Mouse (Mus musculus) G1E (cell line): ENCODE data around the gene Rasl10b. TPM values are rescaled to one million over a fixed set of nuclear protein-coding genes. Genes with fewer than 3 reads are reported as not detected.

Experiments
- ATAC-seq: 2 replicates; pipeline ENCODE4 v1.8.0; 2016; ENCODE audit warnings: mild to moderate bottlenecking; ENCODE audit not compliant: insufficient number of reproducible peaks, poor library complexity, low FRiP score, severe bottlenecking; ENCODE audit errors: extremely low read depth
- DNase-seq: peaks from one replicate; pipeline ENCODE4 v3.0.0; 2012; ENCODE audit warnings: low spot score
- H3K27me3 ChIP-seq: 2 replicates; pipeline ENCODE4 v1.6.1; 2012; ENCODE audit warnings: mild to moderate bottlenecking, low read length, inconsistent platforms; ENCODE audit not compliant: insufficient read depth
- H3K36me3 ChIP-seq: replicated peaks from 2 replicates; pipeline ENCODE3; 2012; ENCODE audit warnings: mild to moderate bottlenecking, inconsistent platforms
- H3K4me1 ChIP-seq: 2 replicates; pipeline ENCODE4 v1.6.1; 2012; ENCODE audit warnings: low read depth, low read length, inconsistent platforms, mixed read lengths; ENCODE audit not compliant: insufficient read depth
- H3K4me3 ChIP-seq: 2 replicates; pipeline ENCODE4 v1.5.1; 2012; ENCODE audit warnings: low read depth, mild to moderate bottlenecking, inconsistent platforms, low read length, moderate library complexity, mixed read lengths
- H3K9me3 ChIP-seq: replicated peaks from 2 replicates; pipeline ENCODE4 v1.6.1; 2012; ENCODE audit warnings: inconsistent platforms
- CTCF ChIP-seq: IDR thresholded peaks from 2 replicates; pipeline ENCODE4 v1.5.1; 2012; ENCODE audit warnings: low read depth, low read length, inconsistent platforms, mixed read lengths
- GATA1 ChIP-seq: IDR thresholded peaks from 2 replicates; pipeline ENCODE4 v1.6.1; 2012; ENCODE audit warnings: borderline replicate concordance, low read length, inconsistent platforms, mixed read lengths
- GATA2 ChIP-seq: IDR thresholded peaks from 2 replicates; pipeline ENCODE4 v1.6.1; 2012; ENCODE audit warnings: low read depth, low read length, inconsistent platforms, borderline replicate concordance
- POLR2AphosphoS5 ChIP-seq: IDR thresholded peaks from 2 replicates; pipeline ENCODE4 v1.6.1; 2012; ENCODE audit warnings: low read depth, low read length, inconsistent platforms; ENCODE audit not compliant: insufficient replicate concordance
- TAL1 ChIP-seq: conservative IDR thresholded peaks from 2 replicates; pipeline ENCODE4 v1.6.1; 2012; ENCODE audit warnings: low read depth, low read length, inconsistent platforms, mixed read lengths
- polyA plus RNA-seq: library from polyadenylated mRNA; stranded (reverse); fragments of >175 nt; gene quantifications from 2 replicates; pipeline ENCODE4 v1.2.3, GENCODE M21; 2012
- total RNA-seq, 2 experiments: library from RNA; stranded (forward) in 1 of 2; stranded (reverse) in 1 of 2; fragments of 200-1000 nt in 1 of 2; fragments of >200 nt in 1 of 2; fragmentation: Nextera tagmentation in 1 of 2; gene quantifications; 2 replicates each; pipeline ENCODE4 v1.2.3; 2014 to 2017

The Rasl10b gene
- total and polyA plus RNA-seq, 3 experiments: 0.09 TPM; not detected in 2

DNA sequence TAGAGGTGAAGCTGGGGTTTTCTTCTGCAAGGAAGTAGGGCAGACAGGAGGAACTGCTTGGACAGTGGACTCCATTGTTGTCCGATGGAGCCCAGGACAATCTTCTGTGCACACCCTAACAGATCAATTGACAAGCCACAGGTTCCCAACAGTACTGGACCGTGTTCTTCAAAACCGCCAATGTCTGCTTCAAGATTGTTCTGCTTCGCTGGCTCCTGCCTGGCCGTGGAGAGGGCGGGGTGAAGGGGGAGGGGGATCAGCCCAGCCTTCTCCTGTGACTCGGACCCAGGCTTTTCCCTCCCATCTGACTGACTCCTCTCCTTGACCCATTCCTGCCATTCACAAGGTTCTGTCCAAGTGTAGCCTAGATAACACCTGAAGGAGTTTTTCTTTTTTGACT, 48.3 kb downstream of the Rasl10b start:
- H3K4me3 ChIP-seq: no peak overlapping the region
- no peak for DNase-seq
- peaks cover 27% of the 10 kb centered on the region for H3K27me3 ChIP-seq
- no peak for TF ChIP-seq POLR2AphosphoS5
- no peak for TF ChIP-seq GATA1
- TF ChIP-seq CTCF: no peak
- no peak for TF ChIP-seq GATA2
- no peak for TF ChIP-seq TAL1
- no peaks in the 10 kb centered on the region for H3K36me3 ChIP-seq
- no peak for ATAC-seq
- no peaks in the 10 kb centered on the region for H3K9me3 ChIP-seq
- no peaks in the 10 kb centered on the region for H3K4me1 ChIP-seq

DNA sequence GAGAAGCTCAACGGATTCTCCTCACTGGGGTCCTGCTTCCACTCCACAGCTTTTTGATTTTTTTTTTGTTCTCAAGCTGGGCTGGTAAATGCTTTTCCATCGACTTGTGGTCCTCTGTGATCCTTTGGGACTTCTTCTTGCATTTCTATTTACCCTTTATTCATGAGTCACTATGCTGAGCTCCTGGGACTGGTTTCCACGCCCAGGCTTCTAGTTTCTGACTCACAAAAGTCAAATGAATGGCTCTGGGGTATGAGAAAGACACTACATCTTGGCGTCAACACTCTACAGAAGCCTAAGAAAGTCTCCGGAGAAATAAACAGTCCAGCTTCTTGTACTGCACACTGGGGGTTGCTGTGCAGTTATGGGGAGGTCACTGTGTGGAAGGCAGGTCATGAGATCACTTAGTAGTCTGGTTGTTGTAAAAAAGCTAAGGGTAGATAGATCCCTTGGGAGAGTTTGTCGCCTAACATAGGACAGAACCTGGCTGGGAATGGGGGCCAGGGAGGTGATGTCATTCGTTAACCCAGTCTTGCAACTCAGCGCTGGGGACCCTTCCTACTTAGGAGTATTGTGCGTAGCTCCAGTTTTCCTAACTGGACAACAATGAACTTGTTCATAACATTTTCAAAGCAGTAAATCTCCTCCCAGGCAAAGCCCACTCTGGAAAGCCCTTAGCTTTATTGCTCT, 49.1 kb downstream of the Rasl10b start:
- H3K27me3 ChIP-seq: peaks cover 35% of the 10 kb centered on the region
- H3K4me1 ChIP-seq: no peaks in the 10 kb centered on the region; the same call in 1 of the 2 replicates

DNA sequence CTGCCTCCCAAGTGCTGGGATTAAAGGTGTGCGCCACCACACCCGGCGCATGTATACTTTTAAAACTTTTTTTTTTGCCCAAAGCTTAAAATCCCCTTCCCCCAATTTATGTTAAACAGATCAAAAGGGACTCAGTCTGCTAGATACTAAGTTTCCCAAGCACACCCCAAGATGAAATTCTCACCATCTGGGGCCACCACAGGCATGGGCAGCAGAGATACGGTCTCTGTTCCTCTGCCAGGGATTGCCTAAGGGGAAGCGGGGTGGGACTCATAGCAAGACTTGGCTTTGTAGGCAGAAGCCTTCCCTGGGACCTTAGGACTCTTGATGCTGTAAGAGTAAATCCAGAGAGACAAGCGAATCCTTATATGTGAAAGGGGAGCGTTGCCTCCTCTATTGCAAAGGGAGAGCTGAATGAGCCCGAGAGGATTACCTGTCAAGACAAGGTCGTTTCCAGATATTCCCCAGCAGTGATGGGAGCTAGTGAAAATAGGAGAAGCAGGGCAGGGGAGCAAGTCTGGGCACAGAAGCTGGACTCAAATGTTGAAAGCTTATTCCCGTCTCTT, 52.6 kb downstream of the Rasl10b start:
- ATAC-seq: no peak

More for the DNA sequence above, 49.1 kb downstream of the Rasl10b start:
- DNase-seq (no peak), ATAC-seq (no peak)
- no peak for TF ChIP-seq GATA1
- TF ChIP-seq GATA2: no peak
- no peak for TF ChIP-seq POLR2AphosphoS5
- no peak for TF ChIP-seq CTCF
- no peak for TF ChIP-seq TAL1
- H3K4me3 ChIP-seq: no peak overlapping the region
- H3K36me3 ChIP-seq: no peaks in the 10 kb centered on the region
- H3K9me3 ChIP-seq: no peaks in the 10 kb centered on the region

DNA sequence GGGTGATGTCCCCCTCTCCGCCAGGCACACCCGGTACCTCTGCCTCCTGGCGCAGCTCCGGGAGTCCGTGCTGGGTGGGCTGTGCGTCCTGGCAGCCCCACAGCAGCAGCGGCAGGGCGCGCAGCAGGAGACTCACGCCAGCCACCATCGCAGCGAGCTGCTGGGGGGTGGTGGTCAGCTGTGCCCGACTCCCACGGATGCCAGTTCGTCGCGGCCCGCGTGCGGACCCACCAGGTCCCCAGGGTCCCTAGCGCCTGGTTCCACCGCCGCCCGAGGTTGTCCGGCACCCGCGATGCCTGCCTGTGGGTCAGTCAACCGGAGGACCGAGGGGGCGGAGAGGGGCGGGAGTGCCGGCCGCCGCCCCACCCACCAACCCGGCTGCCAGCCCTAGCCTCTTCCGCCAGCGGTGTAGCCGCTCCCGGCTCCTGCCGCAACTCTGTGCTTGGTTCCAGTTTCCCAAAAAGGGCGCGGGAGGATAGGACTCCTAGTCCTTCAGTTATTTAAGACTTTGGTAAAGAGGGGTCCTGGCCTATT, 53.8 kb downstream of the Rasl10b start, which contains the start of gene Mmp28:
Gene Mmp28 (minus strand): TSS at position 361 of the 534 bp plus-strand sequence.
- DNase-seq (no peak), ATAC-seq (no peak)
- H3K36me3 ChIP-seq: no peaks in the 10 kb centered on the region
- H3K9me3 ChIP-seq: no peaks in the 10 kb centered on the region
- H3K4me3 ChIP-seq: no peak within 1 kb of the TSS
- no peaks in the 10 kb centered on the region; the same call in 1 of the 2 replicates for H3K4me1 ChIP-seq
- H3K27me3 ChIP-seq: peaks cover 38% of the 10 kb centered on the region
- no peak for TF ChIP-seq TAL1
- TF ChIP-seq CTCF: no peak
- TF ChIP-seq POLR2AphosphoS5: no peak
- no peak for TF ChIP-seq GATA1
- TF ChIP-seq GATA2: no peak

More for the DNA sequence above, 52.6 kb downstream of the Rasl10b start:
- H3K36me3 ChIP-seq: no peaks in the 10 kb centered on the region
- H3K4me3 ChIP-seq: no peak overlapping the region
- TF ChIP-seq CTCF (no peak), GATA1 (no peak), POLR2AphosphoS5 (no peak), TAL1 (no peak), GATA2 (no peak)
- peaks cover 42% of the 10 kb centered on the region for H3K27me3 ChIP-seq
- no peaks in the 10 kb centered on the region; the same call in 1 of the 2 replicates for H3K4me1 ChIP-seq
- DNase-seq: no peak
- no peaks in the 10 kb centered on the region for H3K9me3 ChIP-seq

DNA sequence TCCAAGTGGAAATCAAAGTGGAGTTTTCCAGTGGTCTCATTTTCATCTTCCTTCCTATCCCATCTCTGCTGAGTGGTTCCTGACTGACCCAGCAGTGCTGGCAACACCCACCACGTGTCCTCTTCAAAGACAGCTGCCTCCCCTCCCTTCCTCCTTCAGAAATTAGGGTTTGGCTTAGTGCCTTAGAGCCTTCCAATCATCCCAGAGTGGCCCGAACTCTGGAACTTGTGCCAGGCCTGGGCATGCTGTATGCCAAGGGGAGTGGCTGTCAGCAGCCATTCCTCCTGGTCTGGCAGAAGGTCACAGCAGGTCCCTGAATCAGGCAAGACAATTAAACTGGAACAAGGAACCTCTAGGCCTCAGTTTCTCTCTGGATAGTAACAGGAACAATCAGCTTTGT, 57.0 kb downstream of the Rasl10b start:
- H3K4me1 ChIP-seq: no peaks in the 10 kb centered on the region; the same call in 1 of the 2 replicates
- no peaks in the 10 kb centered on the region for H3K36me3 ChIP-seq
- H3K27me3 ChIP-seq: peaks cover 37% of the 10 kb centered on the region
- no peak for TF ChIP-seq CTCF
- no peak for TF ChIP-seq POLR2AphosphoS5
- TF ChIP-seq GATA1: no peak
- DNase-seq (no peak), ATAC-seq (no peak)
- H3K9me3 ChIP-seq: no peaks in the 10 kb centered on the region
- no peak overlapping the region for H3K4me3 ChIP-seq

DNA sequence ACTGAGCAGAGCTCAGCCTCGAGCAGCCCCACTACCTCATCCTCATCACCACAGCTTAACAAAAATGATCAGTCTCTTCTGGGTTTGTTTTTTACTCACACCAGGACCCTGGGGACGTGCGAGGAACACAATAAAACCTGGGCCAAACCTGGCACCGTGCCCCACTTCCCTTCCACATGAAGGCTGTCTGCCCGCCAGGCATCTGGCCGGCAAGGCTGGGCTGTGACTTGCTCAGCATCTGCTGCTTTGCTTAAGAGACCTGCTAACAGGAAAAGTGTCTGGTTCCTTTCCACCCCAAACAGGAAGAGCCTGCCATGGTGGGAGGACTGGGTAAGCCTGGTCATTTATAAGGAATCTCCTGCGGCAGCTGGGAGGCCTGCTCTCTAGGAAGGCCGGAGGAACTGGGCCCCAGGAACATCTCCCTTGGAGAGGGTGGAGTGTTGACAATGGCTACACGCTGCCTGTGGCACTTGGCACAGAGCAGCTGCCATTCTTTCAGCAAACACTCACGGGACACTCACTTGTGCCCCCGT, 58.2 kb downstream of the Rasl10b start:
- Histone ChIP-seq H3K27me3 (peaks cover 36% of the 10 kb centered on the region), H3K4me3 (no peak overlapping the region), H3K9me3 (no peaks in the 10 kb centered on the region), H3K4me1 (peaks cover 6% of the 10 kb centered on the region), H3K36me3 (no peaks in the 10 kb centered on the region)
- ATAC-seq: no peak
- no peak for DNase-seq
- TF ChIP-seq GATA1 (no peak), CTCF (no peak), GATA2 (no peak), TAL1 (no peak), POLR2AphosphoS5 (no peak)
